Mouse (Mus musculus) stomach, embryonic 15.5 days (tissue): ENCODE data around the gene Hk1. TPM values are rescaled to one million over a fixed set of nuclear protein-coding genes. Genes with fewer than 3 reads are reported as not detected.

Experiments
- ATAC-seq: fragments of 200-750 bp; cut with Nextera tagmentation; 2 replicates; pipeline ENCODE4 v1.8.0; 2017; ENCODE audit warnings: low read depth, moderate number of reproducible peaks, moderate TSS enrichment; ENCODE audit not compliant: insufficient read depth, low FRiP score
- H3K27ac ChIP-seq: fragments of 300-500 bp; sonication (generic); 2 replicates; pipeline ENCODE4 v1.5.1; 2015; ENCODE audit warnings: mild to moderate bottlenecking, inconsistent platforms
- H3K27me3 ChIP-seq: fragments of 300-500 bp; sonication (generic); replicated peaks from 2 replicates; pipeline ENCODE4 v1.6.1; 2015; ENCODE audit warnings: inconsistent platforms
- H3K36me3 ChIP-seq: fragments of 300-500 bp; sonication (generic); 2 replicates; pipeline ENCODE4 v1.6.1; 2015; ENCODE audit warnings: inconsistent platforms
- H3K4me1 ChIP-seq: fragments of 300-500 bp; sonication (generic); 2 replicates; pipeline ENCODE4 v1.6.1; 2015; ENCODE audit warnings: inconsistent platforms
- H3K4me2 ChIP-seq: fragments of 300-500 bp; sonication (generic); 2 replicates; pipeline ENCODE4 v1.6.1; 2015; ENCODE audit warnings: mild to moderate bottlenecking, inconsistent platforms
- H3K4me3 ChIP-seq: fragments of 300-500 bp; sonication (generic); replicated peaks from 2 replicates; pipeline ENCODE4 v1.5.1; 2015; ENCODE audit warnings: inconsistent platforms
- H3K9ac ChIP-seq: fragments of 300-500 bp; sonication (generic); 2 replicates; pipeline ENCODE4 v1.6.1; 2015; ENCODE audit warnings: inconsistent platforms
- H3K9me3 ChIP-seq: fragments of 300-500 bp; sonication (generic); 2 replicates; pipeline ENCODE4 v1.6.1; 2016; ENCODE audit warnings: inconsistent platforms
- WGBS: fragments of 180-500 bp; shearing (Covaris S2); methylation state at CpG from one replicate; pipeline ENCODE4 v1.1.7; 2015; 5-methylcytosine and 5-hydroxymethylcytosine counted together
- polyA plus RNA-seq: library from polyadenylated mRNA; unstranded; fragments of >200 nt; fragmentation: Nextera tagmentation; extraction: Ambion mirVana; gene quantifications from 2 replicates; pipeline ENCODE4 v1.2.1, GENCODE M21; 2015

The Hk1 gene
- polyA plus RNA-seq, 1 experiment from 2014 or later, result 45.8 TPM

DNA sequence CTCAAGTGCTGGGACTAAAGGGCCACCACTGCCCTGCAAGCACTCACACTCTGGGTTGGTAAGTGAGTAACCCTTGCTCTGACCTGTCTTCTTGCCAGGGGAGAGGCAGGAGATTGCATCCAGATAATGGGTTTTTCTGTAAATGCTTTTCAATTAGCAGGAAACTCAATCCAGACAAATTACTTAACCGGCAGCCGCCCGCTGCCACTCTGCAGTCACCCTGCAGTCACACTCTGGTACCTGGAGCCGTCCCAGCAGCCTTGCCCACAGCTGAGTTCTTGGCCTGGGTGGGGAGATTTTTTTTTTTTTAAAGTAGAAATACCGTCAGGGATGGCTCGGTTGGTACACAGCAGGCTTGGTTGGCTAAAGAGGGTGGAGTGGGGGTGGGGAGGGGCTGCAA is 151.6 kb downstream of the Hk1 start:
- H3K4me2 ChIP-seq, result peak overlapping the region; percentile 16; the same call in 1 of the 2 replicates
- H3K4me1 ChIP-seq, result peaks cover 28% of the 10 kb centered on the region
- ATAC-seq, result no peak

DNA sequence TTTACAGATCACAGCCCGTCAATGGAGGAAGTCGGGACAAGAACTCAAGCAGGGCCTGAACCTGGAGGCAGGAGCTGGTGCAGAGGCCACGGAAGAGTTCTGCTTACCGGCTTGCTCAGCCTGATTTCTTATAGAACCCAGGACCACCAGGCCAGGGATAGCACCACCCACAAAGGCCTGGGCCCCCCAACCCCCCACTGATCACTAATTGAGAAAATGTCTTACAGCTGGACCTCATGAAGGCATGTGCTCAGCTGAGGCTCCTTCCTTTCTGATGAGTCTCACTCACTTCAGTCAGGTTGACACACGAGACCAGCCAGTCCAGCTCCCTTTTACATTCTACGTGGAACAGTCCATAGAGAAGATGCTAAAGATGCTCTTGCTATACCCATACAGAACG is 153.9 kb downstream of the Hk1 start:
- Histone ChIP-seq H3K9ac (no peak overlapping the region), H3K27ac (no peak overlapping the region), H3K27me3 (no peaks in the 10 kb centered on the region), H3K36me3 (no peaks in the 10 kb centered on the region), H3K4me3 (no peak overlapping the region), H3K9me3 (no peaks in the 10 kb centered on the region), H3K4me1 (peaks cover 23% of the 10 kb centered on the region), H3K4me2 (no peak overlapping the region)
- WGBS, result 78% methylated on average over 7 of the region's 7 CpGs
- no peak for ATAC-seq

More for the DNA sequence above, 151.6 kb downstream of the Hk1 start:
- Histone ChIP-seq H3K27me3 (no peaks in the 10 kb centered on the region), H3K36me3 (no peaks in the 10 kb centered on the region), H3K9me3 (no peaks in the 10 kb centered on the region), H3K4me3 (no peak overlapping the region), H3K9ac (no peak overlapping the region), H3K27ac (no peak overlapping the region)
- WGBS, result 43% methylated on average over 6 of the region's 6 CpGs

DNA sequence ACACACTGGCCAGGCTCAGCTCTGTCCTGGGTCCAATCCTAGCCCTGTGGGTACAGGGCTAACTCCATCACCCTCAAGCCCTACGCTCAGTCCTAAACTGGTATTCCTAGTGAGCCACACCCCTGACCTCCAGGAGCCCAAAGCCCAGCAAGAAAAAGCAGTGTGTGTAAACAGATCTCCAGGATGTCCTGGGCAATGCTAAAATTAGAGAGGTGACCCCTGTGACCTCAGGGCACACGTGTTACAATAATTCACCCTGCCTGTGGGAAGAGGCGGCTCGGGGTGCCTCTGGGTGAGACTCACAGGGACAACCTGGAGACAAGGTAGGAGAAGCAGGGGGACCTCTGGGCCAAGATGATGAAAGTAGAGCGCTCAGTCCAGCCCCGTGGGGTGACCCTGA is 155.5 kb downstream of the Hk1 start:
- Histone ChIP-seq H3K4me1 (peaks cover 17% of the 10 kb centered on the region; the same call in 1 of the 2 replicates), H3K9ac (no peak overlapping the region), H3K27ac (peak overlapping the region; percentile 87), H3K9me3 (no peaks in the 10 kb centered on the region), H3K4me2 (no peak overlapping the region), H3K27me3 (no peaks in the 10 kb centered on the region), H3K36me3 (no peaks in the 10 kb centered on the region), H3K4me3 (no peak overlapping the region)
- 52% methylated on average over 6 of the region's 6 CpGs for WGBS
- ATAC-seq, result no peak

GRCm38 (mm10) chr10:62222777-62223176 is 156.9 kb downstream of the Hk1 start:
- Histone ChIP-seq H3K36me3 (no peaks in the 10 kb centered on the region), H3K27me3 (no peaks in the 10 kb centered on the region), H3K4me2 (0 out of 2 replicates have a peak overlapping the region, but pooled peaks have one; percentile 9), H3K27ac (peak overlapping the region; percentile 87), H3K9ac (no peak overlapping the region), H3K9me3 (no peaks in the 10 kb centered on the region), H3K4me1 (peaks cover 16% of the 10 kb centered on the region; the same call in 1 of the 2 replicates), H3K4me3 (no peak overlapping the region)
- 66% methylated on average over 17 of the region's 17 CpGs for WGBS
- peak; percentile 69 for ATAC-seq

- Histone ChIP-seq H3K9me3 (no peaks in the 10 kb centered on the region), H3K9ac (no peak overlapping the region), H3K4me1 (peaks cover 26% of the 10 kb centered on the region), H3K27ac (peak overlapping the region; percentile 87), H3K4me2 (0 out of 2 replicates have a peak overlapping the region, but pooled peaks have one; percentile 3), H3K4me3 (no peak overlapping the region), H3K36me3 (no peaks in the 10 kb centered on the region), H3K27me3 (no peaks in the 10 kb centered on the region)
- ATAC-seq, result peak; percentile 24; the same call in 1 of the 2 replicates
- WGBS, result 59% methylated on average over 2 of the region's 2 CpGs
Observed at GRCm38 (mm10) chr10:62221647-62222046, 158.1 kb downstream of the Hk1 start.

DNA sequence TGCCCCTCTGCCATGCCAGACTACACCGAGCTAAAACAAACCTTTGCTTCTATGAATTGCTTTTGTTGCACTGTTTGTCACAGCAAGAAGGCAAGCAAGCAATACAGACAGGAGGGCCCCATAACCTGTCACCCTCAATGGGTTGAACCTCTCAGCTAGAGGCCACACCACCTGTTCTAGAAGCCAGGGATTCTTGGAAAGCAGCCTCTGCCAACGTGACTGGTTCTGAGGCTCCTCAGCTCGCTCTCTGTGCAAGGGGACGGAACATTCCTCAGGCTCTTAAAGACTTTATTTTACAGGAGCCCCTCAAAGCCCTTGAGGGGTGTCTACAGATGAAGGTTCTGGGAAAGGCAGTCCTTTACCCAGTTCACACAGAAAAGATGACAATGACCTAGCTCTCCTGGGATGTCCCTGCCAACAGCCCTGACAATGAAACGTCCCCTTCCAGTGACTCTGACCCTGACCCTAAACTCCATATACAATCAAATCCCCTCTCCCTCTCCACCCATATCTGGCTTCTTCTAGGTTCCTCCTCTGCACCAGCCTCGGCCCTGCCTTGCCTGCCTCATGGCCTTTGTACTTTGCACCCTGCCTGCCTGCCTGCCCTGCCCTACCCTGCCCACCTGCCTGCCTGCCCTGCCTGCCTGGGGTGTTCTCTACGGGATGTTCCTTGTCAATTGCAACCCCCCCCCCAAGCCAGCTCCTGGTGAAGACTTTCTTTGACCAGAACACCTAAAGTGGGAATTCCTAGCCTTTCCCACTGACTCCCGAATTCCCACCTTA is 158.8 kb downstream of the Hk1 start:
- no peak overlapping the region for H3K9ac ChIP-seq
- no peaks in the 10 kb centered on the region for H3K9me3 ChIP-seq
- H3K4me2 ChIP-seq, result 0 out of 2 replicates have a peak overlapping the region, but pooled peaks have one; percentile 8
- no peaks in the 10 kb centered on the region for H3K27me3 ChIP-seq
- H3K4me1 ChIP-seq, result peaks cover 29% of the 10 kb centered on the region
- peak; percentile 73 for ATAC-seq
- H3K27ac ChIP-seq, result peak overlapping the region; percentile 87
- WGBS, result 65% methylated on average over 8 of the region's 8 CpGs
- no peaks in the 10 kb centered on the region for H3K36me3 ChIP-seq
- no peak overlapping the region for H3K4me3 ChIP-seq

Other genes with a start within 250 kb of the Hk1 start
- 8.3 and 11.5 TPM in 2 replicates for gene Neurog3, start 246.8 kb downstream of the Hk1 start, polyA plus RNA-seq
- 24.2 and 27.4 TPM in 2 replicates for gene Fam241b, start 236.0 kb downstream of the Hk1 start, polyA plus RNA-seq
- gene Tspan15, start 148.7 kb downstream of the Hk1 start, polyA plus RNA-seq, result 57.6 and 58.4 TPM in 2 replicates
- gene Tacr2, start 127.5 kb downstream of the Hk1 start, polyA plus RNA-seq, result 0.62 and 0.64 TPM in 2 replicates
- gene Hkdc1, start 42.6 kb upstream of the Hk1 start, polyA plus RNA-seq, result 12.8 and 18.8 TPM in 2 replicates
- 0.43 and 0.54 TPM in 2 replicates for gene 4930507D05Rik, start 69.6 kb upstream of the Hk1 start, polyA plus RNA-seq
- gene Supv3l1, start 69.8 kb upstream of the Hk1 start, polyA plus RNA-seq, result 24.0 and 29.4 TPM in 2 replicates
- 73.5 and 82.6 TPM in 2 replicates for gene Vps26a, start 106.9 kb upstream of the Hk1 start, polyA plus RNA-seq
- 20.8 and 25.2 TPM in 2 replicates for gene Srgn, start 147.5 kb upstream of the Hk1 start, polyA plus RNA-seq
- gene Kif1bp, start 198.5 kb upstream of the Hk1 start, polyA plus RNA-seq, result 31.4 and 33.8 TPM in 2 replicates
- 18.9 and 20.1 TPM in 2 replicates for gene Ddx21, start 222.4 kb upstream of the Hk1 start, polyA plus RNA-seq